Mouse (Mus musculus) adrenal gland, adult 18-20 months (tissue): ENCODE data around the gene Gprc5c. TPM values are rescaled to one million over a fixed set of nuclear protein-coding genes. Genes with fewer than 3 reads are reported as not detected.
A peak's percentile ranks its signal among the peaks of the same experiment; 100 is the strongest.

ENCODE experiments used
- DNase-seq, 2 experiments: peaks; one replicate each; pipeline ENCODE4 v3.0.0; 2021 to 2022; ENCODE audit warnings: low spot score in 2 of 2
- total RNA-seq, 2 experiments: library from RNA; stranded (reverse); gene quantifications; 1 replicate in 1 of 2; 2 replicates in 1 of 2; pipeline ENCODE4 v1.2.3; 2021

The Gprc5c gene
- total RNA-seq, 2 experiments from 2014 or later, result 2.5 to 4.6 TPM

DNA sequence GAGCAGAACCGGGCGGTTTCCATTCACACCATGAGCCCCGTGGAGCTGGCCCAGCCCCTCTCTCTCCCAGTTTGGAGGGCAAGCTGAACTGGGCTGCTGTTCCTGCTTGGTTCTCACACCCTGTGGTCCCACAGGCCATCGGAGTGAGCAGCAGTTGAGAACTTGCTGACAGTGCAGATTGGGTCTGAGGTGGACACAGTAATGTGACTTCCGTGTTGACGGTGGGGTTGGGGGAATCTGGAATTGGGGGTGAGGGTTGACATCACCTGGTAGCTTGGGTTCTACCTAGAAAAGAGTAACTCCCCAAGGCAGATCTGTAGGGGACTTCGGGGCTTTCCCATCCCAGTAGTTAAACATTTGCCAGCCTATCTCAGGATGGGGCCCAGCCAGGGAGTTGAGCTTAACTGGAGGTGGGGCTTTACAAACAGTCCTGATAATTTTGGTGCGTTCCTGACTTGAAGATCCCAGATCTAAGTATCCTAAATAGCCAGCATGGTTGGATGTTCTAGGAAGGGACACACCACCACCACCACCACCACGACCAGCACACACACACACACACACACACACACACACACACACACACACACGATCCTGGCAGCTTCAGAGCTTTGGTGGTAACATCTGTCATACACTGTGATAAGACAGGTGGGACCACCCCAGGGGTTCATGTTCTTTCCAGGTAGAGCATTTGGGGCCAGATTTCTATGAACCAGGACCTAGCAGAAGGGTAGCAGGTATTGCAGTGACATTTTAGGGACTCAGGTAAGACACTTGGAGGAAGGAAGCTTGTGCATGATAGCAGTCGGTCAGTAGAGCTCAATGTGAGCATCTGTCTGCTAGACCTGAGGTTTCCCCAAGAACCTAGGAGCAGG is 16.6 kb downstream of the Gprc5c start:
- DNase-seq, result no peak

DNA sequence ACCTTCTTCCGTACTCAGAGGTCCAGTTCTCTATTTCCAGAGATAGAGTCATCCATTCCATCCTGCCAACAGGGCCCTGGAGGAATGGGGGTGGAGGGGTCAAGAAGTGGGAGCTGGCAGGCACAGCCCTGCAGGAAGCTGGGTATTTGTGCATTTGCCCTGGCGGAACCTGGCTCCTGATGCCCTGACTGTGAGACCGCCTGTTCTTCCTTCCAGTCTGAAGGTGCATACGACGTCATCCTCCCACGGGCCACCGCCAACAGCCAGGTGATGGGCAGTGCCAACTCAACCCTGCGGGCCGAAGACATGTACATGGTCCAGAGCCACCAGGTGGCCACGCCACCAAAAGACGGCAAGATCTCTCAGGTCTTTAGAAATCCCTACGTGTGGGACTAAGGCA is 17.3 kb downstream of the Gprc5c start:
- no peak for DNase-seq

DNA sequence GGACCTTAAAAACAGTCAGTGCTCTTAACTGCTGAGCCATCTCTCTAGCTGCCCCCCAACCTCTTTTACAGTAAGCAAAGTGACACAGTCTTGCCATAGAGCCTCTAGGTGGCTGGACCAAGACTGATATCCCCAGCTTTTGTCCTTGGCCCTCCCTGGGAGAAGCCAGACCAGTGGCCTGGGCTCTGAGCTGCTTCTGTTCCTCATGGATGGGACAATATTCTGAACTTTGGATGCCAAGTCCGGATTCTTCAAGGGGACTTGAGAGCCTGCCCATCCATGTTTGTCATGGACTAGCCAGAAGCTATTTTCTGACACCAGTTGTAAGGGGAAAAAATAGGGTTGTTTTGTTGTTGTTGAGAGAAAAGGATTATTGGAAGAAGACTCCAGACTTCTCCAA is 18.8 kb downstream of the Gprc5c start:
- no peak for DNase-seq

DNA sequence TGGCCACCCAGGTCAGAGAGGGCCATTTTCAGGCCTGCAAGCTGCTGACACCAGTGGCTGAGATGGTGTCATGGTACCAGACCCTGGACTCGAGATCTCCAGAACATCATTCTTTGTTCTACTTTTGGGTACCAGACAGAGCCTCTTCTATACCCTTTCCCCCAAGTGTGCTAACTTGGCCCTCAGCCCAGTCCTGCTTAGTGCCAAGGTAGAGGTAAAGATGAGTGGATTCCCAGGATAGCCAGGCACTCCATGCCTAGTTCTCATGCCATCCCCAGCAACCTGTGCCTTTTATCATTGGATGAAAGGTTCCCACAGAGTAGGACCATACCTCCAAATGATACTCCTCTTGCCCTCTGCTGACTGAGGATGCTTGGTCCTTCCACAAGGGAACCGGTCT is 20.6 kb downstream of the Gprc5c start:
- no peak for DNase-seq

DNA sequence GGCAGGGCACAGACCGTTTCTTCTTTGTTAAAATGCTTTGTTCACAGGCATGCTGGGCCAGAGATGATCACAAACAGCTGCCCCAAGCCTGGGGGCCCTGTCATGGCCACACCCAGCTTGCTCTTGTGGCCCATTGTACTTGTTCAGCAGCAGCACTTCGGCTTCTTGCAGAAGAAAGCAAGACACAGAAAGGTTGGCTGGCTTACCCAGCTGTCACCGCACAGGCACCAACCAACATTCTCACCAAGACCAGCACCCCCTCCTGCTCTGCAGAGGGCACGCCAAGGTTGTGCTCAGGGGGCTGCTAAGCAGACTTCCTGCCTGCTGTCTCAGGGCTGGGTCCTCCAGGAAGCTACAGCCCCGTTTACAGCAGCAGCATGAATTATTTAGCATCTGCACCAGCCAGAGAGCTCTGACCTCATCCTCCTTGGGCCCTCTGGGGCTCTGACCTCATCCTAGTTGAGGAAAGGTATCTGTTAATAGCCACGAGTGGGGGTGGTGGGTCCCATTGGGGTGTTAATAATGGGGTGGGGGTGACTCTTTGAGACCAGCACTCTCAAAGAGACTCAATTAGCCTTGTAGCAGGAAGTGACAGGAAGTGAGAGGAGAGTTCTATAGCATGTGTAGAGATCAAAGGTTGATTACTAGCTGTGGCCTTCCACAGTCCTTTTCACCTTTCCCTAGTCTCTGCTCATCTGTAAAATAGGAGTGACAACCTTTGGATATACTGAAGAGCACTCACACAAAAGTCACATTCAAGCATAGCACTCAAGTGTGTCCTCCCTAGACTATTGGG is 22.3 kb downstream of the Gprc5c start:
- DNase-seq, result no peak

DNA sequence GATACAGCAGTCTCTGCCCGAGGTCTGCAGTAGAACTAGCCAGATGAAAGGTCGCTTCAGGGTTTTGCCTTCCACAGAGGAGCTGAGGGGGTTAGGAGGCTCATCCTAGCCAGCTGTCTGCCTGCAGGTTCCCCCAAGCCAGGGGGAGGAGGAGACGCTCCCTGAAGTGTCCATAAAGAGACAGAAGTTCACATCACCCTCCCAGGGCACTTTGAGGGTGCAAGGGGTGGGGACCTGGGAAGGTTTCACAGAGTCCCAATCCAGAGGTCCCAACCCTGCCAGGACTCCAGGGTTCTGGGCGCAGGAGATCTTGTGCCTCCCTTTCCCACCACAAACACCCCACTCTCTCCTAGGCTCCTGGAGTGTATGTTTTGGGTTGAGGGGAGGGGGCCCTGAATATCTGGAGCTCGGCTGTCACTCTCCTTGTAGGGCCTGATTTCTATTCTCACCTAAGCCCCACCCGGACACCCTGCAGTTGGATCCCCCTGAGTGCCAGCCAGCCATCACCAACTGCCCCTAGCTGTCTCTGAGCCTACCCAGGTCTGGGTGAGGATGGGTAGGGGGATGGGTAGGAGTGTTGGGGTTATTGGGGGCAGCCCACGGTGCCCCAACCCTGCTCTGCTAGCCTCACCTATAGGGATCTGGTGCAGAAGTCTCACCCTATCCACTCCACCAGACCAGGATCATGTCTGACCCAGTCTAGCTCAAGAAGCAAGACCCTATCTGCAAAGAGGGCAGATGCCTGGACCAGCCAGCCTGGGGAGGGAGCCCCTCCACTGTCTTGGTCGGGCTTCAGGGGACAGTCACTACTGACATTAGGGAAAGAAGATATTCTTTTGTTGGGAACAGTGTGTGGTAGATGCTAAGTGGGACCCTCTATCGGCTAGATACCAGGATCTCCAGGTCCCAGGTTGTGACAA is 23.5 kb downstream of the Gprc5c start:
- no peak for DNase-seq

DNA sequence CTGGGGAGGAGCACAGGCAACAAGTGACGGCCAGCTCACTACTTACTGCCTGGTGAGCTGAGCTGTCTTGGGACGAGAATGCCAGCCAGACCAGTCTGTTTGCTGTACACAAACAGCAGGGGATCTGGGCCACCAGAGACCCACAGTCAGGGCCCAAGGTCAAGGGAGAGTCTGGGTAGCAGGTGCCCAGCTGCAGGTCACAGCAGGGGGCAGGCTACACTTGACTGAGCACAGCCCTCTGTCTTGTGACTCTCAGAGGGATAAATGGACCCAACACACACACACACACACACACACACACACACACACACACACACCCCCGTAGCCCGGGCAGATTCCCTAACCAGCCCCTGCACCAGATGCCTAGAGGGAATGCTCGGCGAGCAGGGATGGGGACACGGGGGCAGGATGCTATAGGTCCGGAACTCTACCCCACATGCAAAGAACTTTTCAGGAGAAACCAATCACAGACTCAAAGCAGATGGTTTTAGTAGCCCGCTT is 24.4 kb downstream of the Gprc5c start:
- DNase-seq, result no peak

DNA sequence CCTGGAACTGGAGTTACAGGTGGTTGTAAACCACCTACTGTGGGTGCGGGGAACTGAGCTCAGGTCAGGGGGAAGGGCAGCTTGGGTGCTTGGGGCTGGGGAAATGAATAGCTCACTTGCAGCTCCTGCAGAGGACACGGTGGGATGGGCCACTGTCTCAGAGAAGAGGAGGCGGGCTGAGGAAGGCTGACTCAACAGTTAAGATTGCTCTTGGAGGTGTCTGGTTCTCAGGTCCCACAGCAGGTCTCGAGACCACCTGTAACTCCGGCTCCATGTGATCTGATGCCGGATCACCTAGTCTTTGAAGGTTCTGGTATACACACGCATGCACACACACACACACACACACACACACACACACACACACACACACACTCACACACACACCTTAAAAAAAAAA is 25.2 kb downstream of the Gprc5c start:
- no peak for DNase-seq

DNA sequence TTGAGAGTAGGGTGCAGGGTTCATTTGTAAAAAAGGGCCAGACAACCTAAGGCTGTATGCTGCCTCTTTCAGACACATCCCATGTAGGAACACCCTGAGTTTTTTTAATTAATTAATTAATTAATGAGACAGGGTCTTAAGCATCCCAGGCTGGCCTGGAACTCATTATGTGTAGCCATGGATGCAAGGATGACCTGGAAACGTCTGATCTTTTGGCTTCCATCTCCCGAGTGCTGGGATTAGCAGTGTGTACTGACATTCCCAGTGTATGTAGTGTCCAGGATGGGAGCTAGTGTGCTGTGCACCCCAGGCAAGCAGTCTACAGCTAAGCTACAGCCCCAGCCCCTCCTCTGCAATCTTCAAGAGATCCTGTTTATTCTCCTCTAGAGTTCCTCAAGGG is 25.7 kb downstream of the Gprc5c start:
- DNase-seq, result no peak

DNA sequence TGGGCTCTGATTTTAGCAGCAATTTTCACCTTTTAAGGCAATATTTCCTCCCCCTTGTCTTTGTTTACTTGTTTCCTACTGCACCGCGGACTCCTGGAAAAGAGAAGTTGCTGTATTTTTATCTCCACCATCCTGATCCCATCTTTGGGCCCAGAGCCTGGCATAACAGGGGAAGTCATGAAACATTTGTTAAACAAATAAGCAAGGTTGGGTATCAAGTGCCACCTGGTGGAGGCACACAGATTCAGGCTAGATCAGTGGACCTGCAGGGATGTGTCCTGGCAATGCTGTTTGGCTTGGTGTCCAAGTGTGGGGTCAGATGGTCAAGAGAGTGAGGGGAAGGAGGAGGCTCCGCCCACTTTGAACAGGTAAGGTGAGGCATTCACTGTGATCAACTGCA is 26.2 kb downstream of the Gprc5c start:
- peak; percentile 14 to 41 for DNase-seq

DNA sequence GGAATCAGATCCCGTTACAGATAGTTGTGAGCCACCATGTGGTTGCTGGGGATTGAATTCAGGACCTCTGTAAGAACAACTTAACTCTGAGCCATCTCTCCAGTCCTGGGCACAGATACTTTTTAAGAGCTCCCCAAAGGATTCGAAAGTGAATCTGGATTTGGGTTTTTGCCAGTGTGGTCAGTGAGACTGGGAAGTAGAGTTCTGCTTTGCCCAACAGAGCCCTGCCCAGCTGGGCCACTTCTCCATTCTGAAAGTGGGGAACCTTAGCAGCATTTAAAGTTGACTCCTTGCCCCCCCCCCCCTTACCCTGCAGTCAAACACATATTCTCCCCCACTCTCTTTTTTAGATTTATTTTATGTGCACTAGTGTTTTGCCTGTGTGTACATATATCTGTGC is 28.7 kb downstream of the Gprc5c start:
- DNase-seq, result no peak

DNA sequence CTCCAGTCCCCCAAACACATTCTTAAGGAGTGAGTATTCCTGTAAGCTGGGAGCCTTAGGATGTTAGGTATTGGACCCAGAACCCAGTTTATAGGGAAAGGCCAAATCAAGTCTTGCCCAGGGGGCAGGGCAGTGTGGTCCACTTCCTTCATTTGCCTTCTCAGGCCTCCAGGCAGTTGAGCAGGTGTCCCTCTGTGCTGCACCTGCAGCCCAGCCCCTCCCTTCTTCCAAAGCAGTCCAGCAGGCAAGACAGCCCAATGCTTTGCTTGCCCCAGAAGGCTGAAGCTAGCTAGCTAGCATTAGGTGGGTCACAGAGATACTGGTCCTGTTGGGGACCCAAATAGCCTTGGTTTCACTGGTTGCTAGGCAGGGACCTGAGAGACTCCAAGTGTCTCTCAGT is 29.2 kb downstream of the Gprc5c start:
- no peak for DNase-seq

DNA sequence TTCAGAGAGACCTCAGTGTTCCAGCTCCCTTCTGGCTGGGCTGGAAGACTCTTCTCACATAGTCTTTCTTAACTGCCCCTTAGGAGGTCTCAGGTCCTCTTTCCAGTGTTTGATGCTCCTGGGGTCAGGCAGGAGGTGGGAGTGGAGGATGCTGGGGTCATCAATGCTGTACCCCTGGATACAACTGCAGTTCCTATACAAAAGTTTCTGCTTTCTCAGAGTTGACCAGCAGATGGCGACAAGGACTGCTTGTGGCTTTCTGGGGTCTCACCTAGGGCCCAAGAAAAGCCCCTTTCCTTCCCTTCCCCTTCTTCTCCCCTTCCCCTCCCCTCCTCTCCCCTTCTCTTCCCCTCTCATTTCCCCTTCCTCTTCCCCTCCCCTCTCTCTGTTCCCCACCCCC is 29.6 kb downstream of the Gprc5c start:
- peak in 1 of 2 experiments; percentile 12 for DNase-seq

DNA sequence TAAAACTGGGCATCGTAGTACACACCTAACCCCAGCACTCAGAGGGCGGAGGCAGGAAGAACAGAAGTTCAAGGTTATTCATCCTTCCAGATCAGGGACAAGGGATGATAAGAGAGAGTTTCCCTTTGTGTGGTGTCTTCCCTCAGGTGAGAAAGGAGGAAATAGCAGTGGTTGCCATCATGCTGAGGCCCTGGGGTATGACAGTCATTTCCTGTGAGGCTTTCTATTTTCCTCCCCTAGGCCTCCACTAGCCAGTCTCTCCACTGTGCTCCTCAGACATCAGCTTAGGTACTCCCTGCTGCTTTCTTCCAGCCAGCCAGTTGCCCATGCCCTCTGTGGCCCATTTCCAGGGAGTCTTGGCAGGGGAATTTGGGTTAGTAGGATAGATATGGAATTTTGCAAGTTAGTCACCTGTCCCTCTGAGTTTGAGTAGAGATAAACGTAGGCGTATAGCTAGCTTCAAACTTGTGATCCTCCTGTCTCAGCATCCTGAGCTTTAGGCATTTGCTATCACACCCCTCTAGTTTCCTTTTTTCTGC is 32.4 kb downstream of the Gprc5c start:
- no peak for DNase-seq

DNA sequence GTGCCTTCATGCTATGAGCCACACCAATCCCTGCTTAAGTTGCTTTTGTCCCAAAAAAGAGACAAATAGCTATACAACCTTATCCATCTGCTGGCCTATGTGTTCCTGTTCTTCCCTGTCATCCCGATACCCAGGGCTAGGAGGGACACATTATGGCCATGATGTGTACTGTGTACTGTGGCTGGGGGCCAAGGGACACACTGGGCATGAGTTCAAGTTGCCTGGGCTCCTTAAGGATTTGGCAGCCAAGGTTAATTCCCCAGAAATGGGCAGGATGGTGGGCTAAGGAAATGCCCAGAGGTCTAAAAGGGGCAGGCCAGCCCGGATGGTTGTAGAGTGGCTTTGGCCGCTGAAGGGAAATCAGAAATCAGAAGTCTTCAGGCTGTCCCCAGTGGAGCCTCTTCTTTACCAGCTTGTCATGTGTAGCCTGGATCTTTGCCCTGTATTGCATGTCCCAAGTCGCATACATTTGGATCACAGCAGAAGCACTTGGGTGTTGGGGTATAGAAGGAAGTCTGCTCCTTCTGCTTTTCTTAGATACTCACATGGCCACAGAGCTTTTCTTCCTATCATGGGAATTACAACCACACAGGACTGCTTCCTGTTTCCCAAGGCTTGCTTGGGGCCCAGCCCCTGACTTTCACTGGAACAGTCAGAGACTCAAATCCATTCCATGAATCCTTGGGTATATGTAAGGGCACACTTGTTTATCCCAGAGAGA is 33.6 kb downstream of the Gprc5c start:
- DNase-seq, result no peak

DNA sequence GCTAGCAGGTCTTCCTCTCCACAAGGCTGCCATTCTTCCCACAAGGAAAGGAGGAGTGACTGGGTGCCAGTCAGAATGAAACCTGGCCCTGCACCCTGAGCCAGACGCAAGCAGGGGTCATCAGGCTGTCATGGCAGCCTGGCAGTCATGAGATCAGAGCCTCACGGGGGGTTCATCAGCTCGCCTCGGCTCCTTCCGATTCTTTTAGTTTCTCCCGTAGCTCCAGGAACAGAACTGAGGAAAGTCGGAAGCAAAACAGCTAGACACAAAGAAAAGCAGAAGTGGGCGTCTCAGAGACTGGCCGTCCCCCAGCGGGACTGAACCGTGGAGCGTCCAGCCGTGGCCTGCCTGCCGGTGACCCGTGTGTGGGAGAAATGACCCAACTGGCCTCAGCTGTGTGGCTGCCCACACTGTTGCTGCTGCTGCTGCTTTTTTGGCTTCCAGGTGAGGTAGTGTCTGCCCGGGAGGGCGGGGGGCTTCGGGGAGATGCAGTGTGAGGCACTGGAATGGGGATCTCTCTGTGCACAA is 39.1 kb downstream of the Gprc5c start, which contains the start of gene Cd300a:
TSS of gene Cd300a (plus strand) at position 51 of the 528 bp plus-strand sequence.
- no peak for DNase-seq

DNA sequence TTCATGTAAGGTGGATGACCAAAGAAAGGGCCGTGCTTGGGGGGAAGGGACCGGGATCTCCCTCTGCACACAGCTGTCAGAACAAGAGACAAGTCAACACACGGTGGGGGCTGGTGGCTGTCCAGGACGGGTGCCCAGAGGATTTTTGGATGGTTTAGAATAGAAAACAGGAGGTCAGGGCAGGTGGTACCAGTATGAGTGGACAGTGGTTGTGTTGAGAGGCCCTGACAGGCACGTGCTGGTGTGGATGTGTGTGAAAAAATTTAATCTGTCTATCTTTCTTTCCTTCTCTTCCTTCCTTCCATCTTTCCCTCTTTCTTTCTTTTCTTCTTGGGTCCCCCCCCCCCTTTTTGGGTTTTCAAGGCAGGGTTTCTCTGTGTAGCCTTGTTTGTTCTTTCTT is 39.6 kb downstream of the Gprc5c start:
- no peak for DNase-seq

DNA sequence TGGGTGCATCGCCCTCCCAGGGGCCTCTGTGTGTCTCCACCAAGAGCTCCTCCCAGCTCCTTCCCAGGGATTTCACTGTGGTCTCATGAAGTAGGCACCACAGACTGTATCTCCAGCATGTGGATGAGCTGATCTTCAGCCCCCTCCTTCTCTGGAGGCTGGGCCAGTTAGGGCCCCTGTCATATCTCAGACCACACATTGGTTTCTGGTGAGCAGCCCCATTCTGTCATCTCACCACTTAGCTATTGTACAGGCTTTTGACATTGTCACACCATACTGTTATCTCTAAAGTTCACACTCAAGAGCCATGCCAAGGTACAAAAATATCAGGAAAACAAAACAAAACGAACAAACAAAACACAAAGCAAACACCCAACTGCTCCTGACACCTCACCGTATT is 45.1 kb downstream of the Gprc5c start:
- DNase-seq, result no peak

DNA sequence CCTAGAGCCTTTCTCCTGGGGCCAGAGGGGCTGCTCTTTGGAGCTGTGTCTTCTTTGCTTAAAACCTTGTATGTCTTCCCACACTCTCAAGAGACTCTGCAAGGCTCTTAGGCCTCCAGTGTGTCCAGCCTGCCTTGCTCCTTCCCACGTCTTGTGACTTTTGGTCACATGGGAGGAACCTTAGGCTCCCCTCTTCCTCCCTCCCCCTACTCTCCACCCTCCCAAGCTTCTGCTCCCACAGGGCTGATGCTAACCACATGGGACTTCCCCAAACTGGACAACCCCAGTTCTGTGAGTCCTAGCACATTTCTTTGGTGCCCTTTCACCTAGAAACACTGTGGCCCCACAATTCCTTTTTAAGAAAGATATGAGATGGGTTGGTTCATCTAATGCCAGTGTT is 47.1 kb downstream of the Gprc5c start:
- DNase-seq, result no peak

DNA sequence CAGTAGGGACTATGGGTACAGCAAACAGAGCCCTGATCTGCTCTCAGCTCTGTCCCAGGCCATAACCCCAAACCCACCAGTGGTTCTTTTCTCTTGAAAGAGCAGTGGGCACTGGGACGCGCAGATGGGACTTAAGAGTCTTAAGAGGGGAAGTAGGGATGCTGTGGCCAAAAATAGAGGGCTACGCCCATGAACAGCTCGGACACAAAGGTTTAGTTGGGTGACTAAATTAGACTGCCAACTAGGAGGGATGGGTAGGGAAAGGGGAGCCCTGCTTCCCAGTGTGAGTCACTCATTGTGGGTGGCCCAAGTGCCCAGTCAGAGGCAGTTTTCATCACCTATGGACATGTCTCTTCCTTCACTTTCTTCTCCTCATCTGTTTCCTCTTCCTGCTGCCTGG is 52.3 kb downstream of the Gprc5c start:
- no peak for DNase-seq
